Mouse (Mus musculus) MEL (cell line): Measurements from ENCODE around the gene Chchd5. TPM values are rescaled to one million over a fixed set of nuclear protein-coding genes. Genes with fewer than 3 reads are reported as not detected.

Experiments
- DNase-seq: peaks from one replicate; pipeline ENCODE4 v3.0.0; 2011; ENCODE audit warnings: low read depth, low spot score
- H3K27ac ChIP-seq: 2 replicates; pipeline ENCODE4 v1.5.1; 2012; ENCODE audit warnings: low read depth, mild to moderate bottlenecking, control low read depth, low read length, moderate library complexity; ENCODE audit not compliant: control insufficient read depth
- H3K27me3 ChIP-seq, 2 experiments: fragments of 150-350 bp in 1 of 2; sonication (generic) in 1 of 2; 2 replicates each; pipeline ENCODE4 v1.6.1; 2012; ENCODE audit warnings: low read length in 2 of 2, mild to moderate bottlenecking in 2 of 2, improper control_type of control experiment in 1 of 2, moderate library complexity in 1 of 2; ENCODE audit not compliant: insufficient read depth in 2 of 2, control insufficient read depth in 1 of 2
- H3K36me3 ChIP-seq, 2 experiments: 2 replicates each; pipeline ENCODE4 v1.6.1; 2012 to 2014; ENCODE audit warnings: low read length in 2 of 2, improper control_type of control experiment in 1 of 2, inconsistent platforms in 1 of 2, mild to moderate bottlenecking in 1 of 2; ENCODE audit not compliant: insufficient read depth in 2 of 2, control insufficient read depth in 1 of 2
- H3K4me1 ChIP-seq, 2 experiments: fragments of 150-350 bp in 1 of 2; sonication (generic) in 1 of 2; 2 replicates each; pipeline ENCODE4 v1.6.1; 2012; ENCODE audit warnings: low read length in 2 of 2, improper control_type of control experiment in 1 of 2, mild to moderate bottlenecking in 1 of 2; ENCODE audit not compliant: insufficient read depth in 2 of 2, control insufficient read depth in 1 of 2
- H3K4me3 ChIP-seq, 2 experiments: fragments of 150-350 bp in 1 of 2; sonication (generic) in 1 of 2; 2 replicates each; pipeline ENCODE4 v1.5.1; 2012; ENCODE audit warnings: low read depth in 2 of 2, low read length in 2 of 2, mild to moderate bottlenecking in 2 of 2, moderate library complexity in 2 of 2, control low read depth in 1 of 2, improper control_type of control experiment in 1 of 2; ENCODE audit not compliant: control insufficient read depth in 1 of 2, insufficient read depth in 1 of 2
- H3K79me2 ChIP-seq: 2 replicates; pipeline ENCODE4 v1.6.1; 2012; ENCODE audit warnings: mild to moderate bottlenecking, low read length, moderate library complexity; ENCODE audit not compliant: control insufficient read depth, poor library complexity, insufficient read depth
- H3K9ac ChIP-seq: 2 replicates; pipeline ENCODE4 v1.6.1; 2012; ENCODE audit warnings: low read depth, mild to moderate bottlenecking, control low read depth, low read length, moderate library complexity; ENCODE audit not compliant: control insufficient read depth, poor library complexity, severe bottlenecking
- H3K9me3 ChIP-seq: fragments of 150-350 bp; sonication (generic); replicated peaks from 2 replicates; pipeline ENCODE4 v1.6.1; 2012; ENCODE audit warnings: mild to moderate bottlenecking, low read length, improper control_type of control experiment, moderate library complexity; ENCODE audit not compliant: insufficient read depth
- CHD1 ChIP-seq: IDR thresholded peaks from 2 replicates; pipeline ENCODE4 v1.6.1; 2012; ENCODE audit warnings: low read depth, mild to moderate bottlenecking, inconsistent platforms, low read length, improper control_type of control experiment
- CTCF ChIP-seq, 3 experiments: IDR thresholded peaks in 2 of 3; conservative IDR thresholded peaks in 1 of 3; 2 replicates each; pipeline ENCODE4 v1.5.1; 2011 to 2012; ENCODE audit warnings: low read length in 3 of 3, low read depth in 2 of 3, mild to moderate bottlenecking in 2 of 3, improper control_type of control experiment in 1 of 3, inconsistent platforms in 1 of 3, mixed read lengths in 1 of 3, moderate library complexity in 1 of 3; ENCODE audit not compliant: control insufficient read depth in 1 of 3, insufficient read depth in 1 of 3, poor library complexity in 1 of 3, severe bottlenecking in 1 of 3
- E2F4 ChIP-seq: IDR thresholded peaks from 2 replicates; pipeline ENCODE4 v1.6.1; 2011; ENCODE audit warnings: low read depth, low read length, improper control_type of control experiment, borderline replicate concordance
- EP300 ChIP-seq, 2 experiments: IDR thresholded peaks; 2 replicates each; pipeline ENCODE4 v1.6.1; 2011; ENCODE audit warnings: improper control_type of control experiment in 2 of 2, low read length in 2 of 2, low read depth in 1 of 2, mild to moderate bottlenecking in 1 of 2
- GABPA ChIP-seq: IDR thresholded peaks from 2 replicates; pipeline ENCODE4 v1.6.1; 2012; ENCODE audit warnings: low read depth, mild to moderate bottlenecking, inconsistent platforms, low read length, improper control_type of control experiment, moderate library complexity
- GATA1 ChIP-seq: IDR thresholded peaks from 2 replicates; pipeline ENCODE4 v1.6.1; 2011; ENCODE audit warnings: low read depth, low read length, improper control_type of control experiment
- HCFC1 ChIP-seq: IDR thresholded peaks from 2 replicates; pipeline ENCODE4 v1.6.1; 2012; ENCODE audit warnings: low read depth, mild to moderate bottlenecking, inconsistent platforms, low read length, improper control_type of control experiment, moderate library complexity
- JUND ChIP-seq: IDR thresholded peaks from 2 replicates; pipeline ENCODE4 v1.6.1; 2011; ENCODE audit warnings: low read depth, mild to moderate bottlenecking, improper control_type of control experiment, low read length
- KAT2A ChIP-seq: conservative IDR thresholded peaks from 2 replicates; pipeline ENCODE4 v1.6.1; 2012; ENCODE audit warnings: low read depth, low read length, improper control_type of control experiment, inconsistent platforms
- MAFK ChIP-seq: IDR thresholded peaks from 2 replicates; pipeline ENCODE4 v1.6.1; 2011; ENCODE audit warnings: low read depth, mild to moderate bottlenecking, low read length, improper control_type of control experiment, borderline replicate concordance
- MAX ChIP-seq: IDR thresholded peaks from 2 replicates; pipeline ENCODE4 v1.6.1; 2011; ENCODE audit warnings: low read length, improper control_type of control experiment
- MEF2A ChIP-seq: IDR thresholded peaks from 2 replicates; pipeline ENCODE4 v1.6.1; 2014; ENCODE audit warnings: low read depth, mild to moderate bottlenecking, inconsistent platforms, low read length, improper control_type of control experiment; ENCODE audit not compliant: poor library complexity, insufficient replicate concordance, severe bottlenecking; ENCODE audit errors: extremely low read depth
- MXI1 ChIP-seq: IDR thresholded peaks from 2 replicates; pipeline ENCODE4 v1.6.1; 2011; ENCODE audit warnings: mild to moderate bottlenecking, low read depth, low read length, improper control_type of control experiment
- MYC ChIP-seq: IDR thresholded peaks from 2 replicates; pipeline ENCODE4 v1.6.1; 2011; ENCODE audit warnings: low read depth, mild to moderate bottlenecking, low read length, improper control_type of control experiment, moderate library complexity
- NRF1 ChIP-seq: IDR thresholded peaks from 2 replicates; pipeline ENCODE4 v1.6.1; 2014; ENCODE audit warnings: low read depth, mild to moderate bottlenecking, inconsistent platforms, low read length, improper control_type of control experiment, moderate library complexity; ENCODE audit not compliant: poor library complexity, insufficient read depth, severe bottlenecking
- POLR2A ChIP-seq, 2 experiments: IDR thresholded peaks; 2 replicates each; pipeline ENCODE4 v1.6.1; 2011 to 2012; ENCODE audit warnings: low read length in 2 of 2, mild to moderate bottlenecking in 2 of 2, control low read depth in 1 of 2, improper control_type of control experiment in 1 of 2, low read depth in 1 of 2, moderate library complexity in 1 of 2; ENCODE audit not compliant: control insufficient read depth in 1 of 2, insufficient read depth in 1 of 2, poor library complexity in 1 of 2
- POLR2AphosphoS2 ChIP-seq: IDR thresholded peaks from 2 replicates; pipeline ENCODE4 v1.6.1; 2011; ENCODE audit warnings: low read length, improper control_type of control experiment
- POLR2AphosphoS5 ChIP-seq: IDR thresholded peaks from 2 replicates; pipeline ENCODE4 v1.6.1; 2012; ENCODE audit warnings: low read depth, borderline replicate concordance, mild to moderate bottlenecking, inconsistent platforms, low read length, moderate library complexity, mixed read lengths
- RAD21 ChIP-seq: IDR thresholded peaks from 2 replicates; pipeline ENCODE4 v1.6.1; 2011; ENCODE audit warnings: mild to moderate bottlenecking, low read depth, low read length, improper control_type of control experiment
- SMC3 ChIP-seq: IDR thresholded peaks from 2 replicates; pipeline ENCODE4 v1.6.1; 2011; ENCODE audit warnings: low read depth, low read length, improper control_type of control experiment
- TAL1 ChIP-seq: IDR thresholded peaks from 2 replicates; pipeline ENCODE4 v1.6.1; 2012; ENCODE audit warnings: mild to moderate bottlenecking, inconsistent platforms, low read length, moderate library complexity, mixed read lengths
- TCF12 ChIP-seq: IDR thresholded peaks from 2 replicates; pipeline ENCODE4 v1.6.1; 2014; ENCODE audit warnings: low read depth, mild to moderate bottlenecking, inconsistent platforms, low read length, improper control_type of control experiment, moderate library complexity
- USF2 ChIP-seq, 2 experiments: IDR thresholded peaks; 2 replicates each; pipeline ENCODE4 v1.6.1; 2011 to 2012; ENCODE audit warnings: improper control_type of control experiment in 2 of 2, low read length in 2 of 2, borderline replicate concordance in 1 of 2, inconsistent platforms in 1 of 2, low read depth in 1 of 2, mild to moderate bottlenecking in 1 of 2; ENCODE audit not compliant: insufficient read depth in 1 of 2
- ZKSCAN1 ChIP-seq: IDR thresholded peaks from 2 replicates; pipeline ENCODE4 v1.6.1; 2012; ENCODE audit warnings: low read depth, mild to moderate bottlenecking, inconsistent platforms, low read length, improper control_type of control experiment, moderate library complexity
- ZMIZ1 ChIP-seq: IDR thresholded peaks from 2 replicates; pipeline ENCODE4 v1.6.1; 2012; ENCODE audit warnings: low read depth, mild to moderate bottlenecking, inconsistent platforms, low read length, improper control_type of control experiment, moderate library complexity
- polyA plus RNA-seq, 2 experiments: library from polyadenylated mRNA; stranded (reverse) in 1 of 2; unstranded in 1 of 2; fragments of >175 nt in 1 of 2; fragments of >200 nt in 1 of 2; gene quantifications; 2 replicates each; pipeline versions ENCODE4 v1.2.1 to v1.2.4; 2012; ENCODE audit warnings: low replicate concordance in 2 of 2, low read depth in 1 of 2; ENCODE audit not compliant: insufficient read length in 2 of 2, insufficient read depth in 1 of 2, missing spikeins in 1 of 2
- total RNA-seq: library from RNA; depleted of rRNA; stranded (reverse); fragments of 300-350 nt; gene quantifications from 2 replicates; pipeline ENCODE4 v1.2.3, GENCODE M21; 2012

The Chchd5 gene
- total and polyA plus RNA-seq, 3 experiments = 15.9 to 23.7 TPM; not detected in 1

- H3K27me3 ChIP-seq = peaks cover 0 to under 1% of the 10 kb centered on the region in 2 experiments; a peak in 3 of 4 replicates
- no peak for TF ChIP-seq MEF2A
- no peak for TF ChIP-seq POLR2A (IDR thresholded peaks at IDR 0.05; ENCODE audit: control insufficient read depth in 1 of 2, insufficient read depth in 1 of 2, low read depth in 1 of 2, low read length in 2 of 2, poor library complexity in 1 of 2)
- no peak for TF ChIP-seq TAL1
- peak; percentile 4; the same call in 1 of the 2 replicates for TF ChIP-seq RAD21
- TF ChIP-seq CHD1 = no peak
- no peak for TF ChIP-seq TCF12
- TF ChIP-seq USF2 (IDR thresholded peaks at IDR 0.05; ENCODE audit: borderline replicate concordance in 1 of 2, insufficient read depth in 1 of 2, low read depth in 1 of 2, low read length in 2 of 2) = no peak
- 0 out of 6 replicates have a peak, but pooled peaks of 1 of the 3 experiments have one; percentile 8 for TF ChIP-seq CTCF (IDR thresholded peaks at IDR 0.05 in 2 of 3, conservative IDR thresholded peaks at IDR 0.05 in 1 of 3; ENCODE audit: control insufficient read depth in 1 of 3, insufficient read depth in 1 of 3, low read depth in 2 of 3, low read length in 3 of 3, poor library complexity in 1 of 3, severe bottlenecking in 1 of 3)
- no peak for TF ChIP-seq SMC3
- TF ChIP-seq E2F4 = no peak
- no peak for TF ChIP-seq ZMIZ1
- peaks cover 0 to 6% of the 10 kb centered on the region in 2 experiments; a peak in 2 of 4 replicates for H3K36me3 ChIP-seq
- H3K4me1 ChIP-seq = peaks cover 4 to 8% of the 10 kb centered on the region in 2 experiments
- H3K4me3 ChIP-seq = no peak overlapping the region
- no peaks in the 10 kb centered on the region for H3K9me3 ChIP-seq
- H3K27ac ChIP-seq = no peak overlapping the region
- DNase-seq = no peak
- no peak overlapping the region for H3K9ac ChIP-seq
- H3K79me2 ChIP-seq = no peaks in the 10 kb centered on the region
These were observed 23.3 kb downstream of the Chchd5 start for GRCm38 (mm10) chr2:129152751-129153150.

GRCm38 (mm10) chr2:129164815-129165214 is 35.3 kb downstream of the Chchd5 start:
- H3K9me3 ChIP-seq = no peaks in the 10 kb centered on the region
- H3K27me3 ChIP-seq = peaks cover 2 to 3% of the 10 kb centered on the region in 2 experiments; a peak in 1 of 4 replicates
- no peak overlapping the region for H3K4me3 ChIP-seq
- H3K36me3 ChIP-seq = no peaks in the 10 kb centered on the region
- no peak overlapping the region for H3K27ac ChIP-seq
- no peak for DNase-seq
- H3K79me2 ChIP-seq = no peaks in the 10 kb centered on the region
- TF ChIP-seq HCFC1 = no peak
- TF ChIP-seq ZKSCAN1 = no peak
- TF ChIP-seq EP300 (IDR thresholded peaks at IDR 0.05; ENCODE audit: low read depth in 1 of 2, low read length in 2 of 2) = no peak
- no peak for TF ChIP-seq TCF12
- no peak for TF ChIP-seq GABPA
- no peak for TF ChIP-seq JUND
- no peak for TF ChIP-seq MAFK
- no peak for TF ChIP-seq RAD21
- no peak for TF ChIP-seq MEF2A
- TF ChIP-seq TAL1 = no peak
- TF ChIP-seq NRF1 = no peak
- TF ChIP-seq KAT2A = no peak
- TF ChIP-seq MAX = no peak
- TF ChIP-seq MXI1 = no peak
- no peak for TF ChIP-seq MYC
- TF ChIP-seq POLR2AphosphoS2 = no peak
- TF ChIP-seq POLR2A (IDR thresholded peaks at IDR 0.05; ENCODE audit: control insufficient read depth in 1 of 2, insufficient read depth in 1 of 2, low read depth in 1 of 2, low read length in 2 of 2, poor library complexity in 1 of 2) = no peak
- no peak for TF ChIP-seq GATA1
- TF ChIP-seq POLR2AphosphoS5 = no peak
- no peak overlapping the region for H3K9ac ChIP-seq
- H3K4me1 ChIP-seq = no peaks in the 10 kb centered on the region
